Mouse (Mus musculus) cerebellum, adult 2 months (tissue): ENCODE measurements around the gene Fads3. TPM values are rescaled to one million over a fixed set of nuclear protein-coding genes. Genes with fewer than 3 reads are reported as not detected.

Experiments used
- DNase-seq, 2 experiments: peaks; one replicate each; pipeline ENCODE4 v3.0.0; 2021
- H3K27ac ChIP-seq: fragments of 200-500 bp; 2 replicates; pipeline ENCODE4 v1.5.1; 2012; ENCODE audit warnings: low read length, control low read depth, inconsistent platforms; ENCODE audit not compliant: insufficient read depth
- H3K27me3 ChIP-seq: fragments of 200-500 bp; 2 replicates; pipeline ENCODE4 v1.6.1; 2012; ENCODE audit warnings: inconsistent platforms, mild to moderate bottlenecking, low read length, moderate library complexity; ENCODE audit not compliant: control insufficient read depth, insufficient read depth
- H3K4me1 ChIP-seq: fragments of 200-500 bp; 2 replicates; pipeline ENCODE4 v1.6.1; 2011; ENCODE audit warnings: low read length; ENCODE audit not compliant: control insufficient read depth, insufficient read depth
- H3K4me3 ChIP-seq: fragments of 200-500 bp; replicated peaks from 2 replicates; pipeline ENCODE3; 2011; ENCODE audit warnings: mild to moderate bottlenecking, low read depth, low read length, control low read depth; ENCODE audit not compliant: insufficient read depth
- CTCF ChIP-seq: fragments of 200-500 bp; IDR thresholded peaks from 2 replicates; pipeline ENCODE4 v1.5.1; 2011; ENCODE audit warnings: low read depth, mild to moderate bottlenecking, control low read depth, low read length, moderate library complexity, borderline replicate concordance; ENCODE audit not compliant: insufficient read depth
- POLR2A ChIP-seq: fragments of 200-500 bp; IDR thresholded peaks from 2 replicates; pipeline ENCODE4 v1.6.1; 2011; ENCODE audit warnings: low read length, control low read depth, borderline replicate concordance; ENCODE audit not compliant: insufficient read depth
- WGBS: fragments of 180-500 bp; shearing (Covaris S2); methylation state at CpG from one replicate; pipeline ENCODE4 v1.1.7; 2018; 5-methylcytosine and 5-hydroxymethylcytosine counted together
- polyA plus RNA-seq: library from polyadenylated mRNA; depleted of rRNA; stranded (reverse); fragments of >200 nt; gene quantifications from 2 replicates; pipeline ENCODE4 v1.2.3, GENCODE M21; 2012

The Fads3 gene
- polyA plus RNA-seq, 1 experiment: 30.9 TPM

GRCm38 (mm10) chr19:10038910-10039309 is 2.5 kb upstream of the Fads3 start:
- Histone ChIP-seq H3K4me1 (peaks cover 17% of the 10 kb centered on the region), H3K4me3 (no peak overlapping the region), H3K27me3 (no peaks in the 10 kb centered on the region), H3K27ac (no peak overlapping the region)
- 16% methylated on average over 3 of the region's 3 CpGs for WGBS
- TF ChIP-seq POLR2A (no peak), CTCF (no peak)
- peak; percentile 32 to 50 for DNase-seq

GRCm38 (mm10) chr19:10039615-10040014 is 1.8 kb upstream of the Fads3 start:
- Histone ChIP-seq H3K4me1 (peaks cover 17% of the 10 kb centered on the region), H3K4me3 (no peak overlapping the region), H3K27me3 (no peaks in the 10 kb centered on the region), H3K27ac (no peak overlapping the region)
- DNase-seq: peak; percentile 37 to 41
- TF ChIP-seq POLR2A: no peak
- peak; percentile 51; the same call in 1 of the 2 replicates for TF ChIP-seq CTCF
- WGBS: 92% methylated on average over 2 of the region's 2 CpGs

- peak; percentile 80 to 84 for DNase-seq
- 2% methylated on average over 20 of the region's 20 CpGs for WGBS
- no peaks in the 10 kb centered on the region for H3K27me3 ChIP-seq
- H3K27ac ChIP-seq: peak overlapping the region; percentile 86
- H3K4me3 ChIP-seq: peak overlapping the region; percentile 69
- peak; percentile 44; the same call in 1 of the 2 replicates for TF ChIP-seq POLR2A
- TF ChIP-seq CTCF: no peak
- H3K4me1 ChIP-seq: peaks cover 17% of the 10 kb centered on the region
Measured at GRCm38 (mm10) chr19:10040866-10041387, 442 bp upstream of the Fads3 start.

- peak overlapping the region; percentile 69 for H3K4me3 ChIP-seq
- peak in 1 of 2 experiments; percentile 34 for DNase-seq
- H3K4me1 ChIP-seq: peaks cover 25% of the 10 kb centered on the region
- TF ChIP-seq POLR2A: no peak
- no peak for TF ChIP-seq CTCF
- H3K27me3 ChIP-seq: no peaks in the 10 kb centered on the region
- 39% methylated on average over 6 of the region's 6 CpGs for WGBS
- peak overlapping the region; percentile 36; the same call in 1 of the 2 replicates for H3K27ac ChIP-seq
Measured at GRCm38 (mm10) chr19:10042232-10042631, 863 bp downstream of the Fads3 start.

GRCm38 (mm10) chr19:10042816-10043215 is 1.4 kb downstream of the Fads3 start:
- H3K27me3 ChIP-seq: no peaks in the 10 kb centered on the region
- TF ChIP-seq CTCF (no peak), POLR2A (no peak)
- peaks cover 25% of the 10 kb centered on the region for H3K4me1 ChIP-seq
- H3K27ac ChIP-seq: no peak overlapping the region
- no peak for DNase-seq
- 60% methylated on average over 4 of the region's 4 CpGs for WGBS
- peak overlapping the region; percentile 69 for H3K4me3 ChIP-seq

- DNase-seq: no peak
- TF ChIP-seq POLR2A (no peak), CTCF (no peak)
- Histone ChIP-seq H3K4me3 (no peak overlapping the region), H3K27me3 (no peaks in the 10 kb centered on the region), H3K4me1 (peaks cover 25% of the 10 kb centered on the region), H3K27ac (no peak overlapping the region)
Measured at GRCm38 (mm10) chr19:10043643-10044042, 2.3 kb downstream of the Fads3 start.

- no peak overlapping the region for H3K4me3 ChIP-seq
- no peak overlapping the region for H3K27ac ChIP-seq
- H3K27me3 ChIP-seq: no peaks in the 10 kb centered on the region
- WGBS: 84% methylated on average over 2 of the region's 2 CpGs
- DNase-seq: no peak
- no peak for TF ChIP-seq POLR2A
- TF ChIP-seq CTCF: no peak
- H3K4me1 ChIP-seq: peaks cover 20% of the 10 kb centered on the region
Measured at GRCm38 (mm10) chr19:10045707-10046106, 4.3 kb downstream of the Fads3 start.

- WGBS: 44% methylated on average over 4 of the region's 4 CpGs
- TF ChIP-seq POLR2A: no peak
- no peak for TF ChIP-seq CTCF
Measured at GRCm38 (mm10) chr19:10046346-10046745, 5.0 kb downstream of the Fads3 start.

GRCm38 (mm10) chr19:10046983-10047382 is 5.6 kb downstream of the Fads3 start:
- WGBS: 31% methylated on average over 3 of the region's 3 CpGs
- Histone ChIP-seq H3K4me3 (no peak overlapping the region), H3K4me1 (peaks cover 18% of the 10 kb centered on the region), H3K27me3 (no peaks in the 10 kb centered on the region), H3K27ac (no peak overlapping the region)
- DNase-seq: no peak
- TF ChIP-seq POLR2A (no peak), CTCF (no peak)

More at GRCm38 (mm10) chr19:10046346-10046745, 5.0 kb downstream of the Fads3 start:
- DNase-seq: no peak
- Histone ChIP-seq H3K4me1 (peaks cover 18% of the 10 kb centered on the region), H3K4me3 (no peak overlapping the region), H3K27me3 (no peaks in the 10 kb centered on the region), H3K27ac (no peak overlapping the region)
